21 mouse cellular contexts compared by ENCODE assay signal in genomic region chr7:34394091-34394490, GRCm38 (mm10). TPM values are rescaled to one million over a fixed set of nuclear protein-coding genes. Genes with fewer than 3 reads are reported as not detected.
DNase-seq lines count a peak whose midpoint lies in the region; ATAC-seq lines count a peak whose summit lies in the region.
"Had no signal": no experiment of that assay in that cellular context is flagged by ENCODE, and none has a peak within 500 bp of the region (broad histone marks: within the 10 kb centered on the region; RNA-seq: fewer than 3 reads in every experiment).

No protein-coding gene starts in this region.

- H3K27ac ChIP-seq in forebrain, embryonic 12.5 days, result peak overlapping the region; percentile 62; the same call in 1 of the 2 replicates
- no peak overlapping the region for H3K27ac ChIP-seq in forebrain, embryonic 10.5 days
- peak overlapping the region; percentile 67; the same call in 1 of the 2 replicates for H3K27ac ChIP-seq in hindbrain, embryonic 13.5 days
- no peak overlapping the region for H3K27ac ChIP-seq in hindbrain, embryonic 10.5 days
- H3K27ac ChIP-seq in neural tube, embryonic 13.5 days (replicated peaks), result peak overlapping the region; percentile 72; the same call in 1 of the 2 replicates
- no peak overlapping the region for H3K27ac ChIP-seq in liver, embryonic 11.5 days (ENCODE audit: low read depth, low read length)
- H3K27ac ChIP-seq: embryonic facial prominence, embryonic 15.5 days; gastrocnemius, adult 2 months; heart, embryonic 15.5 days had no signal

- H3K27me3 ChIP-seq in forebrain, embryonic 12.5 days, result no peaks in the 10 kb centered on the region
- no peaks in the 10 kb centered on the region for H3K27me3 ChIP-seq in forebrain, embryonic 10.5 days (ENCODE audit: poor library complexity, severe bottlenecking)
- H3K27me3 ChIP-seq in hindbrain, embryonic 13.5 days, result no peaks in the 10 kb centered on the region
- no peaks in the 10 kb centered on the region for H3K27me3 ChIP-seq in hindbrain, embryonic 10.5 days (ENCODE audit: insufficient read depth, poor library complexity, severe bottlenecking)
- no peaks in the 10 kb centered on the region for H3K27me3 ChIP-seq in neural tube, embryonic 13.5 days
- no peaks in the 10 kb centered on the region for H3K27me3 ChIP-seq in liver, embryonic 11.5 days (replicated peaks; ENCODE audit: control insufficient read depth, insufficient read depth, low read length)
- H3K27me3 ChIP-seq: embryonic facial prominence, embryonic 15.5 days; heart, embryonic 15.5 days had no signal

- peaks cover 9% of the 10 kb centered on the region for H3K4me1 ChIP-seq in forebrain, embryonic 12.5 days
- H3K4me1 ChIP-seq in forebrain, embryonic 10.5 days, result peaks cover 9% of the 10 kb centered on the region
- peaks cover 12% of the 10 kb centered on the region for H3K4me1 ChIP-seq in hindbrain, embryonic 13.5 days (replicated peaks)
- peaks cover 10% of the 10 kb centered on the region for H3K4me1 ChIP-seq in hindbrain, embryonic 10.5 days (replicated peaks)
- peaks cover 13% of the 10 kb centered on the region for H3K4me1 ChIP-seq in neural tube, embryonic 13.5 days (replicated peaks)
- 0 out of 2 replicates have a peak, but pooled peaks cover 5% of the 10 kb centered on the region for H3K4me1 ChIP-seq in liver, embryonic 11.5 days (replicated peaks; ENCODE audit: control insufficient read depth, insufficient read depth, low read length)

- no peaks in the 10 kb centered on the region for H3K9me3 ChIP-seq in forebrain, embryonic 12.5 days
- no peaks in the 10 kb centered on the region for H3K9me3 ChIP-seq in forebrain, embryonic 10.5 days
- H3K9me3 ChIP-seq in hindbrain, embryonic 13.5 days, result no peaks in the 10 kb centered on the region
- H3K9me3 ChIP-seq in hindbrain, embryonic 10.5 days, result no peaks in the 10 kb centered on the region
- H3K9me3 ChIP-seq in neural tube, embryonic 13.5 days, result no peaks in the 10 kb centered on the region
- no peaks in the 10 kb centered on the region for H3K9me3 ChIP-seq in liver, embryonic 11.5 days (ENCODE audit: control insufficient read depth, low read length)
- H3K9me3 ChIP-seq: embryonic facial prominence, embryonic 15.5 days; G1E; heart, embryonic 15.5 days had no signal

- H3K4me3 ChIP-seq in forebrain, embryonic 12.5 days (replicated peaks), result no peak overlapping the region
- H3K4me3 ChIP-seq in forebrain, embryonic 10.5 days, result no peak overlapping the region
- no peak overlapping the region for H3K4me3 ChIP-seq in hindbrain, embryonic 13.5 days
- H3K4me3 ChIP-seq in hindbrain, embryonic 10.5 days, result no peak overlapping the region
- H3K4me3 ChIP-seq in neural tube, embryonic 13.5 days, result no peak overlapping the region
- H3K4me3 ChIP-seq in liver, embryonic 11.5 days (ENCODE audit: low read depth, low read length), result no peak overlapping the region
- H3K4me3 ChIP-seq: embryonic facial prominence, embryonic 15.5 days; erythroblast, embryonic 14.5 days; gastrocnemius, adult 2 months; heart, embryonic 15.5 days had no signal

- no peak overlapping the region for H3K4me2 ChIP-seq in forebrain, embryonic 12.5 days
- no peak overlapping the region for H3K4me2 ChIP-seq in hindbrain, embryonic 13.5 days
- no peak overlapping the region for H3K4me2 ChIP-seq in neural tube, embryonic 13.5 days
- H3K4me2 ChIP-seq in liver, embryonic 11.5 days, result no peak overlapping the region
- H3K4me2 ChIP-seq: embryonic facial prominence, embryonic 15.5 days; heart, embryonic 11.5 days; heart, embryonic 15.5 days had no signal

- H3K9ac ChIP-seq in forebrain, embryonic 12.5 days, result no peak overlapping the region
- no peak overlapping the region for H3K9ac ChIP-seq in hindbrain, embryonic 13.5 days
- no peak overlapping the region for H3K9ac ChIP-seq in neural tube, embryonic 13.5 days
- H3K9ac ChIP-seq in liver, embryonic 11.5 days (ENCODE audit: low read depth, low read length), result no peak overlapping the region
- H3K9ac ChIP-seq: embryonic facial prominence, embryonic 15.5 days; heart, embryonic 15.5 days had no signal

- ATAC-seq in forebrain, embryonic 12.5 days (ENCODE audit: low FRiP score), result no peak
- no peak for ATAC-seq in hindbrain, embryonic 13.5 days (ENCODE audit: low FRiP score)
- no peak for ATAC-seq in neural tube, embryonic 13.5 days (ENCODE audit: low read depth)
- ATAC-seq in liver, embryonic 11.5 days (replicated peaks; ENCODE audit: low FRiP score), result no peak
- ATAC-seq: CD4-positive, CD25-positive, alpha-beta regulatory T cell, adult 4 months; hindbrain, embryonic 16.5 days; inflammation-experienced regulatory T-cells, adult 6 months; intestine, postnatal 0 days had no signal

- 50% methylated on average over 2 of the region's 2 CpGs for WGBS in forebrain, embryonic 12.5 days
- 89% methylated on average over 2 of the region's 2 CpGs for WGBS in forebrain, embryonic 10.5 days
- WGBS in hindbrain, embryonic 13.5 days, result 60% methylated on average over 2 of the region's 2 CpGs
- 81% methylated on average over 2 of the region's 2 CpGs for WGBS in hindbrain, embryonic 10.5 days
- WGBS in neural tube, embryonic 13.5 days, result 45% methylated on average over 2 of the region's 2 CpGs
- WGBS in liver, embryonic 11.5 days, result 84% methylated on average over 2 of the region's 2 CpGs

- DNase-seq in forebrain, embryonic 10.5 days (ENCODE audit: extremely low spot score, low spot score), result no peak
- no peak for DNase-seq in hindbrain, embryonic 10.5 days (ENCODE audit: low spot score)
- no peak for DNase-seq in neural tube, embryonic 10.5 days (ENCODE audit: extremely low spot score, low spot score)
- DNase-seq in liver, embryonic 11.5 days (ENCODE audit: low spot score), result no peak
- DNase-seq: adrenal gland, adult 8-10 months; cerebellum, adult 2 months; gastrocnemius, adult 2 months; gastrocnemius, postnatal 36 days; heart, adult 18-20 months had no signal

- no peaks in the 10 kb centered on the region for H3K36me3 ChIP-seq in forebrain, embryonic 12.5 days (replicated peaks)
- no peaks in the 10 kb centered on the region for H3K36me3 ChIP-seq in forebrain, embryonic 10.5 days (replicated peaks)
- no peaks in the 10 kb centered on the region for H3K36me3 ChIP-seq in hindbrain, embryonic 13.5 days
- H3K36me3 ChIP-seq in hindbrain, embryonic 10.5 days, result no peaks in the 10 kb centered on the region
- H3K36me3 ChIP-seq in neural tube, embryonic 13.5 days, result no peaks in the 10 kb centered on the region
- no peaks in the 10 kb centered on the region for H3K36me3 ChIP-seq in liver, embryonic 11.5 days (ENCODE audit: control insufficient read depth, insufficient read depth, low read length)
- H3K36me3 ChIP-seq: embryonic facial prominence, embryonic 15.5 days; heart, embryonic 15.5 days had no signal

RNA-seq across cellular contexts. Expression of gene Lsm14a, which starts 1.0 kb away (rescaled TPM):
- polyA plus RNA-seq in forebrain, embryonic 12.5 days (2016; fragmentation: Nextera tagmentation; extraction: Ambion mirVana), result 115 and 121 TPM in 2 replicates
- 102 and 105 TPM in 2 replicates for polyA plus RNA-seq in forebrain, embryonic 10.5 days (2016; fragmentation: Nextera tagmentation; extraction: Ambion mirVana)
- polyA plus RNA-seq in hindbrain, embryonic 13.5 days (2015; fragmentation: Nextera tagmentation; extraction: Ambion mirVana), result 67.3 and 68.1 TPM in 2 replicates
- 84.5 and 104 TPM in 2 replicates for polyA plus RNA-seq in hindbrain, embryonic 10.5 days (2016; fragmentation: Nextera tagmentation; extraction: Ambion mirVana)
- polyA plus RNA-seq in neural tube, embryonic 13.5 days (2015; fragmentation: Nextera tagmentation; extraction: Ambion mirVana), result 58.9 and 73.1 TPM in 2 replicates
- polyA plus RNA-seq in liver, embryonic 11.5 days (2014; fragmentation: Nextera tagmentation; extraction: Ambion mirVana), result 44.3 TPM in 2 replicates

Comparison
In these comparisons a context has a peak if more than half of its experiments do, and no peak if none do; other contexts are left out.
1. H3K27ac ChIP-seq: peak in forebrain, embryonic 12.5 days (single experiment), hindbrain, embryonic 13.5 days (single experiment) and neural tube, embryonic 13.5 days (single experiment); none in forebrain, embryonic 10.5 days (single experiment), hindbrain, embryonic 10.5 days (single experiment) and liver, embryonic 11.5 days (single experiment).